Mouse (Mus musculus) lung, postnatal 14 days (tissue): ENCODE results near the gene Calr.

ENCODE experiments used
- DNase-seq: peaks from one replicate; pipeline ENCODE4 v3.0.0; 2021

Calr gene

DNA sequence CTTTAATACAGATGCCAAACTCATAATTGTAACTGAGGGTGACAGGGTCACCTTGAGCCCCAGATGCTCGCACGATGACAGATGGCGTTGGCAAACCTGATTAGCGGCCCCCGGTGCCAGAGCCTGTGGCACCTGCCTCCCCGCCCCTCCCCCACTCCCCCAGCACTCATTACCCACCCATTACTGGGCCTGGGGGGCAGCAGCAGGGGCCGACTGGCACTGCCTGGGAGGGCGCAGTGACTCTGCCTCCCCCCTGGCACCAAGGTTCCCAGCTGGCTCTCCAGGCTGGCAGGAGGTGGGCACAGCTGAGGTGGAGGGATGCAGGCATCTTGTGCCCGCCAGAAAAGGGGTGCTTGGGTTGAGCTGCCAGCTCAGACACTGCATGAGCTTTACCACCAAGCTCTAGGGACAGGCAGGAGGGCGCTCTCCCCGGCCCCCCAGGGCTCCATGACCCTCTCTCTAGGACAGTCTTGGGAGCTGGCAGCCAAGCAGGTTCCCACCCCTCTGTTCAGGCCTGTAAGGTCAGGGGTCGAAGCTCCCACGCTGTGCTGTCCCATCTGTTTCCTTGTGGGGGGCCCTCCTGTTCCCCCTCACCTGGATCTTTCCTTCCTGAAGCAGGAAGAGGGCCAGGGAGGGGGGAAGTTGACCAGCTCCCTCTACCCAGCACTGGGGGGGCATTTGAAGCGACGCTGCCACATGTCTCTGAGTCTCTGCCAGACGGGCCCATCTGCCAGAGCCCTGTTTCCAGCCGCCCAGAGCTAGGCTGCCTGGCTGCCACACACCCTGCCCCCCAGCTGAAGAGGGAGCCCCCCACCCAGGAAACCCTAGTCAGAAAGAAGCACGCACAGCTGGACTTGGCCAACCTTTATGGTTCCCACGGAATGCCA lies 31.9 kb downstream of the Calr start:
- no peak for DNase-seq

DNA sequence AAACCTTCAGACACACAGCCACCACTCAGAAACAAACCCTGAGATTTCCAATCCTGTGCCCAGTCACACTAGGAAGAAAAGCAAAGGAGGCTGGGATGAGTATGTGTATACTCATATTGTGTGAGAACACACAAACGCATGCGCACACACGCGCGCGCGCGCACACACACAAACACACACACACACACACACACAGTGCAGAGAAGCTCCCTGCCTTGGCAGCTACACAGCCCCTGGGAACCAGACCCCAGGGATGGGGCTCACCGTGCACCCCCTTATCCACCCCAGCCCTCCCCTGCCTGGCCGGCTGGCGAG lies 32.5 kb downstream of the Calr start:
- DNase-seq, result no peak

DNA sequence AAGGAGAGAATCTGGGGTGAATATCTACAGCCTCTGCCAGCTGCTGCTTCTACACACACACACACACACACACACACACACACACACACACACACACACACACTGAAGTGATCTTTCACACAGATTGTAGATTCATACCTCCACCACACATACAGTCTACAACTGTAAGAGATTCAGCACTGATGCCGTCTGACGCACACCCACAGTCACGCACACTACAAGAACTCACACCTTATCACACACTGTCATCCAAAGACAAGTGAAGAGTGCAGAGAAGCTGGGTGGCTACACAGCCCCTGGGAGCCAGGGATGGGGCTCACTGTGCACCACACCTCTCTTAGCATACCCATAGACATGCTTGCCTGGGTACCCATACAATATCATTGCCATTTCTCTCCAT lies 32.9 kb downstream of the Calr start:
- no peak for DNase-seq

DNA sequence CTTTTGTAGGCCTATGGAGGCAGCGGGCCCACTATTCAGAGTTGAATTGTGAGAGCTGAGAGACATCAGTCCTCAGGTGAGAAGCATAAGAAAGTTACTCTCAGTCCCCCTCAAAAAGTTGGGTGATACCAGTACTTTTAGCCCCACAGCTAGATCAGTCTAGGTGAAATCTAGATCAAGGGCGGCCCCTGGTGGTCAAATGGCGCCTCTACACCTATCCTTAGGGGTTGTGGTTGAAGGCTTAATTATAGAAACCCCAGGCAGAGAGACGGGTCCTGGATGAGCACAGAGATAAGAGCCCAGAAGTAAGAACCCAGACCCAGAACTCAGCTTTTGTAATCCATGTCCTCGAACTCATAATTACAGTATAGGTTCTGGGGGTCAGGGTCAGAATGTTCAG lies 33.7 kb downstream of the Calr start:
- peak; percentile 93 for DNase-seq

DNA sequence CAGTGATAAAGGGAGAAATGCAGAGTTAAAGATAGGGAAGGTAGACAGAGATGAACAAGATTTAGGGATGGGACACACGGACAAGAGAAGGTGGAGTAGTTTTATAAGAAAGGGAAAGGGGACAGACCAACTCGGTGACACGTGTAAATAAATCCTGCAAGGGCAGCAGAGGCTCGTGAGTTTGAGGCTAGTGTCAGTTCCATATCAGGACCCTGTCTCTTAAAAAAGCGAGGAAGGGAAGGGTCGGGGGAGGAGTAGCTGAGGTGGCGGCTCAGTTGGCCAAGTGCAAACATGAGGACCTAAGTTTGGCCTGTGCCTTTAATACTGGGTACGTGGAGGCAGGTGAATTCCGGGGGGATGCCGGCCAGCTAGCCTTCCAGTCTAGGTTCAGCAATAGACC lies 35.4 kb downstream of the Calr start:
- DNase-seq, result no peak

DNA sequence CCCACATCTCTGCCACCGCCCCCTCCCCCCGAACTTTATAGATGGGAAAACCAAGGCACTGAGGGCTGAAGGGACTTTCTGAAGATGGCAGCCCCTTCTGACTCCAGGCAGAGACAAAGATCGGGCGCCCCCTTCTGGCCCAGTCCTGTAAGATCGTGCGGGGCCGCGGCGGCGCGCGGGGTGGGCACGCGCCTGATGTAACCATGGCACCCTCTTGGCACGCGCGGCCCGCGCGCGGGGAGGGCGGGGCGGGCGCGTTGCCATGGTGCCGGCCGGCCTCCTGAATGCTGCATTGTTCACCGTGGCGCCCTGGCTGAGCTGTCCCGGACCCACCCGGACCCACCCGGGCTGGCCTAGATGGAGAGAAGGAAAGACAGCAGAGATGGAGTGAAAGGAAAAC lies 35.8 kb downstream of the Calr start:
- DNase-seq, result peak; percentile 97

DNA sequence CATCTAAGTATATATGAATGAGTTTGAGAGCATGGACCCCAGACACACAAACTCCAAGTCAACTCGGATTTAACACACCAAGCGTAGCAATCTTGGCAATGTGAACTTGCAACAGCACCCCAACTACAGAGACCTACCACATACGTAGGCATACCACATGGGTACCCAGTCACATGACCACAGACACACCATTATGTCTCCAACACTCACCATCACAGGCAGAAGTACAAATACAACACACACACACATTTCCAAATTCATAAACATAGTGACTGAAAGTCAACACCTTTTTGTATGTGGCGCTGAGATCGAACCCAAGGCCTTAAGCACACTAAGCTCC lies 36.8 kb downstream of the Calr start:
- no peak for DNase-seq

DNA sequence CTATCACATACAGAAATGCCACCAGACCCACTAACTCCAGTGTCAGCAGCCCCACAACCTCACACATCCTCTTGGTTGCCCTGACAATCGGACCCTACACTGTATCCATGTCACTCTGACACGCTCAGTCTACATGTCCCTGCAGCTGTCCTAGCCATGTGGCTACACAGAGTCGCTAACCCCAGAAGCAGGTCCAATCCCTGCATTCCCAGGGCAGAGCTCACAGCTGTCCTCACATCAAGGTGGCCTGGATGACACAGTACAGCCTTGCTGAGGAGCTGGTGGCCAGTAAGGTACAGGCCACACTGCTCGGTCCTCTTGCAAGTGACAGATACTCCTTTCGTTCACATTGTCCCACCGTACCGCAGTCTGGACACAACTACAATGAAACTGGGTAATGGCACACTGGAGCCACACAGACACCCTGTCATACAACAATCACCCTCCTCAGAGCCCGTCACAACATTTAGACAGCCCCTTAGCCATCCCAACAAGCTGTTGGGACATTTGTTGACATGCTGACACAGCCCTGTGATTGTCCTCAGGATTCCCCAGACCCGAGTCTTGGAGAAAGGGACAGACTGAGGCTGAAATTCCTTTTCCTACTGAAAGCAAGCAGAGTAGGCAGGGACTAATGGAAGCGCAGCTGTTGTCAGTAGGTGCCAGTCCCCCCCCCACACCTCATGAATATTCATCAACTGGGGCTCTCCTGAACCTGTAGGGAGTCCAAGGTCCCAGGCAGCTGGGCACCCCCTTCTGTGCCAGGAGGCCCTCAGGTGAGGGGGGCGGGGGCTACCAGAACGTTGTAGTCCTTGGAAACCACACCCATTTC lies 37.4 kb downstream of the Calr start:
- DNase-seq, result no peak

DNA sequence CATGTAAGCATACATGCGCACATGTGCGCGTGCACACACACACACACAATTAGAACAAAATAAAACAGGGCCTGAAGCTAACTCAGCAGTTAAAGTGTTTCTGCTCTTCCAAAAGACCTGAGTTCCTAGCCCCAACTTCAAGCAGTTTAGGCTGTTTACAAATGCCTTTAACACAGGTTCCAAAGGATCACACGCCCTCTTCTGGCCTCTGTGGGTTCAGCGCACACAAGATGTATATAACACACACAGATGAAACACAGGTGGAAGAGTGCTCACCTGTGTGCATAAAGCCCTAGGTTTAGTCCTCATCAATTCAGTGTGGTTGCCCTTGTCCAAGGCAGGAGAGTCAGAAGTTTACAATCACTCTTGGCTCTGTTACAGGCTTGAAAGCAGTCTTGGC lies 40.7 kb downstream of the Calr start:
- DNase-seq, result no peak

DNA sequence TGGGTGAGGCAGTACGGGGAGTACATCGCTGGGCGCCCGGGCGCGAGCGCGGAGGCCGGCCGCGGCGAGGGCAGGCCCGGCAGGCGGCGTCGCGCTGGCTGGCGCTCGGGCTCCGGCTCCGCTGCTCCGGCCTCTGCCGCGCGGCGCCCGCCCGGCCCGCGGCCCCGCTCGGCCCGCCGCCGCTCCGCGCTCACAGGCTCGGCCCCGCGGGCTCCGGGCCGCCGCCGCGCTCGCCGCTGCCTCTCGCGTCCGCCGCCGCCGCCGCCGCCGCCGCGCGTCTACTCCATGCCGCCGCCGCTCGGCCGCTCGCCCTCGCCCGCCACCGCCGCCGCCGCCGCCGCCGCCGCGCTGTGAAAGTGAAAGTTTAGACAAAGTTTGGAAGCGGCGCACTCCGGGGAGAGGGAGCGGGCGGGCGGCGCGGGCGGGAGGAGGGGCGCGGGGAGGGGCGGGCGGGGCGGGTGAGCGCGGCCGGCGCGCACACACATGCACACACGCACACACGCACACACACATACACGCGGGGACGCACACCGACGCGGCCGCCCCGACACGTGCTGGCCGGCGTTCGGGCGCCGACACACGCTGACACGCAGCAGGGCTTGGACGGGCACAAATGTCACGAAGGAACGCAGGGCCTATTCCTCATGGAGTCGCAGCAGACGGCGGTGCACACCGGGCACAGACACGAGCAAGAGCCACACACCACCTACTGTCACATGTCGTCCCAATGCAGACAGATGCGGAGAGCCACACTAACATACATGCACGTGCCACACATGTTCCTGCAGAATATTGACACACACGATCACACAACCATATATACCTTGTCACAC lies 46.5 kb downstream of the Calr start, which contains the start of gene Nfix:
Nfix (minus strand) TSS at position 346 of the 833 bp plus-strand sequence.
- peak; percentile 83 for DNase-seq

DNA sequence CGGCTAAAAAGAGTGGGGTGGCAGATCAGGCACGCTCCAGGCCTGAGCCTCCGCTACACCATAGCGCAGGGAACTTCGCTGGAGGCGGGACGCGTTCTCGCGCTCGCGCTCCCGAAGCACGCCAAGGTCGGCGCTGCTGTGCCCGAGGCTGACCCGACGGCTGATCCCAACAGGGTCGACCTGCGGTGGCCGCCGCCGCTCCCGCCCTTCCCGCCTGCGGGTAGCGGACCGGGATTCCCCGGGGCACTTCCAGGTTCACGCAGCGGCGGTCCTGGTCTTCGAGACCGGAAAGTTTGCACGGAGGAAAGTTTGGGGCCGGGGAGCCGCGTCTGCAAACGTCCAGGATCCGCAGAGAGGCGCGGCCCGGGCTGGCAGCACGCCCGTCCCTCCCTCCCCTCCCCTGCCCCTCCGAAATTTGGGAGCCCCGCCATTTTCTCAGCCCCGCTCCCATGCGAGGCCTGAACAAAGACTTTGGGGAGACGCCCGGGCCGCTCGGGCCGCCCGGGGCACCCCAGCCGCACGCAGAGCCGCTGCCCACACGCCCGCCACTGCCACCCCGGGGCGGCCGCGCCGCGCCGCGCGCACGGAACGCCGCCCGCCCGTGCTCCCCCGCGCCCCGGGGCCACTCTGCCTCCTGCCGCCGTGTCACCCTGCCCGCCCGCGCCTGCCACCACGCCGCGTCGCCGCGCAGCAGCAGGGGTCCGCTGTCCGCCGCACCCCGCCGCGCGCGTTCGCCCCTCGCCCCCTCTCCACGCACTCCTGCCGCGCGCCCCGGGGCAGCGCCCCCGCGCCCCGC lies 47.4 kb downstream of the Calr start:
- DNase-seq, result peak; percentile 66

DNA sequence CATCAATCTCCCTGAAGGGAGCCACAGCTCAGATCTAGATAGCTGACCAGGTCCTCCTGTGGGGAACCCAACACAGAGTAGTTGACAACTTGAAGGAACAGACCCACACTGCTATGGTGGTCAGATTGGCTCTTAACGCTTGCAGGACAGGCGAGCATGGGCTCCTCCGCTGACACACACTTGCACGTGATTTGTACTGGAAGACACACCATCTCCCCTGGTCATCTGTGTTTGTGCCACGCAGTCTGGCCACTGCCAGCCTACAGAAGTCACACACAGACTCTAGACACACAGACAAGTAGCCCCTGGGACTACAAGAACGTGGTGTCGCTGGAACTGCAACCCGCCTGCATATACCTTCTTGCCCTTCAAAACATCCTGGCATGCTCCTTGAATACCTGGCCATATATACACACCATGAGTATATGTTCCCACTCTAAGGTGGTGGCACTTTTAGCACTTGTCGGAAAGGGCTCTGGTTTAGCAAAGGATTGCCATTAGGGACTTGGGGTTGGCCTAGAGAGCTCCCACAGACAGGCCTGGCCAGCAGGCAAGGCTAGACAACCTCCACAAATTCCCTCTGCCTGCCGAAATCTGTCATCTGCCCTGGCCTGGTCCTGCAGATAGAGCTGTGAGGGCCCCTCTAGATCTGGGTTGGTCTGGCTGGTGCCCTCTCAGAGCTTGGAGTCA lies 48.1 kb downstream of the Calr start:
- no peak for DNase-seq

DNA sequence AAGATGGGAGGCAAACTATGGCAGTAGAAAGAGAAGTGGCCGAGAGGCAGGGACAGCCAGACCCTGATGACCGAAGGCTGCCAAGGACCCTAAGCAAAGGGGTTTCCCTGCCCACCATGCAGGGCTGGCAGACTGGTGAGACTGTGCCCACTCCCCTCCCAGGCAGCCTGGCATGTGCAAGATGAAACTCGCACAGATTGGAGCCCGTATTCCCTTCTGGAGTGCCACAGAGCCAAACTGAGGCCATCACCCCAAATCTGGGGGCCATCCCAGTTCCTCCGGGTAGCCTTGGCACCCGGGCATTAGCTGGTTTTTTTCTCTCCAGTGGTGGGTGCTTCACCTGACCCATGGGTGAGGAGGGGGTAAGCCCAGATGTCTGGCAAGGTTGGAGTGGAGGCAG lies 48.8 kb downstream of the Calr start:
- DNase-seq, result no peak

DNA sequence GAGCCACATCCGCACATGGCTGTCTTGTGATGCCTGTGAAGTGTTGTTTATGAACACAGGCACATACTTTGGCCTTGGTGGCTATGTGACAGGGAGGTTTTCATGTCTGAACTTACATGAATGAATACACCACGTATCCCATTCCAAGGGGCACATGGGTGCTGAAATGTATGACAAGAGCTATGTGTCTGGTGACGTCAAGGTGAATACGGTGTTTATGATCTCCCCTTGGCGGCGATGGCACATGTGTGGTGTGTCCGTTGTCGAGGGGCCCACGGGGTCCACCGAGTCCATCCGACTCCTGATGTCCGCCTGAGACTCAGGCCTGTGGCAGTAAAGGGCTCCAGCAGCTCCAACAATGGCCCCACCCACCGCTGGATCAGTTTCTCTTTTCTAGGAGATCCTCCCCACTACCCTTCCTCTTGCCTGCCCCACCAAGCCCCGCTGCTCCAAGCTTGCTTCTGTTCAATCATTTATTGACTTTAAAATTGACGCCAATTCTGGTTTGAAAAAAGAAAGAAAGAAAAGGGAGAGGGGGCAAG lies 49.4 kb downstream of the Calr start:
- DNase-seq, result no peak

DNA sequence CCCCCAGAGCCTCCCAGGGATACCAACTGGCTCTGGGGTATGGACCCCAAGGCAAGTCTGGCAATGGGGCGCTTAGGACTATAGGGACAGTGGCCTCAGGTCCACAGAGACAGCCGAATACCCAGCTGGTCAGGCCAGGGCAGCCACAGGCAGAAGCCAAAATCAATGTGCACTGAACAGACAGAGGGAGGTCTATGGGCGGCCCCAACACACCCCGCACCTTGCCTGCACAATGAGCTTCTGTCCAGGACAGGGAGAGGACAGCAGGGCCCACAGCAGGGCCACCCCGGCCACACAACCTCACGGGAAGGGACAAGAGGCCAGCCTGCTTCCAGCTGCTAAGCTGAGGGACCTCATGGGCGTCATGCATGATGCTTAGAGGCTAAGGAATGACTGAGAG lies 52.2 kb downstream of the Calr start:
- no peak for DNase-seq

DNA sequence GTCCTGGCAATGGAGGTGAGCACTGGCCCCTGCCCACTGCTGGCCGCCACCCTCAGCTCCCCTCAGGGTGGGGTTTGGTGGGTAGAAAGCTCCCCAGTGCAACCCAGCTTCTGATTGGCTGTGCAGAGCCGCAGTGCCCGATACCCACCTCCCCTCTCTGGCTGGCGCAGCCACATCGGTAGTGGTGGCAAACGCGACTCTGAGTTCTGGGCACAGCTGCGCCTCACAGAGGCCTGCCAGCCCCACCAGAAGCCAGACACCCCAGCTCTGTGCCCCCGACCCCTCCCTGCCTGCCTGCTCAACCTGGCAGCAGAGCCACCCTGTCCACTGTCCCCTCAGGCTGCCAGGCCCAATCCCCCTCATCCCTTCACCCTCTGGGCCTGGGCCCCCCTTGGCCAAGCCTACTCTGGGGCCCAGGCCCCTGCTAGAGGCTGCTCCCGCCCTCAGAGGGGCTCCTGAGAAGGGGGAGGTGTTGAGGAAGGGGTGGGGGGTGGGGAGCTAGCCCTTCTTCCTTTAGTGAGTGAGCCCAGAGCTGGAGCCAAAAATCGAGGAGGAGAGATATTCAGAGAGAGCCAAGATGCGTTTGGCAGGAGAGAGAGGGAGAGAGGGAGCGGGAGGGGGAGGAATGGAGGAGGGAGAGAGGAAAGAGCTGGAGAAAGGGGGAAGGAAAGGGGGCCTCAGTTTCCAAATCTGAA lies 52.8 kb downstream of the Calr start:
- DNase-seq, result no peak

DNA sequence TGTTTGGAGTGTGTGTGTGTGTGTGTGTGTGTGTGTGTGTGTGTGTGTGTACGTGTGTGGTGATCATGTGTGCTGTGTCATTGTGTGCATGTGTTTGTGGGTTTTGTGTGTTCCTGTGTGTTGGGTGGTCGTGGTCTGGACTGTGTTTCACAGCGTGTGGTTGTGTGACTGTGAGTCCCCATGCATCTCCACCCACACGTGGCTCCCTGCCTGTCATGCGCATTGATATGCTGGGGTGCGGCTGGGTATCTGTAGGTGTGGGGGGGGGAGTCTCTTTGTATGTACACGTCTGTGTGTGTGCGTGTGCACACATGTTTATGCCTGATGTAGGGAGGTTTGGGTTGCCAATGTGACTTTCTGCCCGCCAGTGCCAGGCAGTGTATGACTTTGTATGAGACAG lies 53.6 kb downstream of the Calr start:
- no peak for DNase-seq

DNA sequence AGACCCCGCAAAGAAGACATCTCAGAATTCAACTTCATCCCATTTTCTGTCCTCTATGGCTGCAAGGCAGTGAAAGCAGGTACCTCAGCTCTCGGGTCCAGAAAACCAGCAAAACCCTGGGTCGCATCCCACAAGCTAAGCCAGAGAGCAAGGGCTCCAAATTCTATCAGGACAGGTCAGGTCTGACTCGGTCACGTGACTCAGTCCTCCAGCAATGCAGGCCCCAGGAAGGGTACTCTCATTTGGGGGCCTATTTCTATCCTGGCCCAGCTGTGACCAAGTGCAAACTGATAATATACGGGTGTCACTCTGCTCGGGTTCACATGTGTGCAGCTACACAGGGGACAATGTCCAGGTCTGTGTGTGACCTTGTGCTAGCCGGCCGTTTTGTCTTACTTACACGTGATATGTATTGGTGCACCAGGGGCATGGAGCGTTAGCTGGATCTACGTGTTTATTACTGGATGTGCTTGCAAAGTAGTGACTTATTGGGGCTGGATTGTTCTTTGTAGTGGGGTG lies 54.2 kb downstream of the Calr start:
- no peak for DNase-seq
